Mouse (Mus musculus) testis, adult 2 months (tissue): ENCODE data around the gene Ube2d2b.

Experiments used
- CTCF ChIP-seq: fragments of 200-500 bp; IDR thresholded peaks from 2 replicates; pipeline ENCODE4 v1.5.1; 2012; ENCODE audit warnings: low read depth, mild to moderate bottlenecking, inconsistent platforms, low read length, moderate library complexity; ENCODE audit not compliant: control insufficient read depth, insufficient read depth, insufficient replicate concordance
- POLR2A ChIP-seq: fragments of 200-500 bp; IDR thresholded peaks from 2 replicates; pipeline ENCODE4 v1.6.1; 2012; ENCODE audit warnings: low read depth, mild to moderate bottlenecking, inconsistent platforms, low read length, moderate library complexity; ENCODE audit not compliant: control insufficient read depth

- no peak for TF ChIP-seq CTCF
- TF ChIP-seq POLR2A = no peak
These were observed 22.4 kb upstream of the Ube2d2b start for GRCm38 (mm10) chr5:107807496-107807895.
